Mouse (Mus musculus) liver, embryonic 11.5 days (tissue): ENCODE data around the gene Olfr902. TPM values are rescaled to one million over a fixed set of nuclear protein-coding genes. Genes with fewer than 3 reads are reported as not detected.

Source experiments
- ATAC-seq: fragments of 200-750 bp; cut with Nextera tagmentation; replicated peaks from 2 replicates; pipeline ENCODE4 v1.8.0; 2017; ENCODE audit warnings: moderate number of reproducible peaks, mild to moderate bottlenecking, moderate TSS enrichment, moderate library complexity; ENCODE audit not compliant: low FRiP score
- DNase-seq: peaks from one replicate; pipeline ENCODE4 v3.0.0-alpha.2; 2017; ENCODE audit warnings: low spot score
- H3K27ac ChIP-seq: fragments of 300-500 bp; sonication (generic); 2 replicates; pipeline ENCODE4 v1.5.1; 2014; ENCODE audit warnings: mild to moderate bottlenecking, low read depth, low read length, control low read depth
- H3K27me3 ChIP-seq: fragments of 300-500 bp; sonication (generic); replicated peaks from 2 replicates; pipeline ENCODE4 v1.6.1; 2014; ENCODE audit warnings: low read length, mixed read lengths; ENCODE audit not compliant: control insufficient read depth, insufficient read depth
- H3K36me3 ChIP-seq: fragments of 300-500 bp; sonication (generic); 2 replicates; pipeline ENCODE4 v1.6.1; 2014; ENCODE audit warnings: mild to moderate bottlenecking, low read length, moderate library complexity, mixed read lengths; ENCODE audit not compliant: control insufficient read depth, insufficient read depth
- H3K4me1 ChIP-seq: fragments of 300-500 bp; sonication (generic); replicated peaks from 2 replicates; pipeline ENCODE4 v1.6.1; 2014; ENCODE audit warnings: low read length, mixed read lengths; ENCODE audit not compliant: control insufficient read depth, insufficient read depth
- H3K4me2 ChIP-seq: fragments of 300-500 bp; sonication (generic); 2 replicates; pipeline ENCODE4 v1.6.1; 2014; ENCODE audit warnings: mild to moderate bottlenecking, control low read depth, moderate library complexity
- H3K4me3 ChIP-seq: fragments of 300-500 bp; sonication (generic); 2 replicates; pipeline ENCODE4 v1.5.1; 2014; ENCODE audit warnings: low read depth, low read length, control low read depth
- H3K9ac ChIP-seq: fragments of 300-500 bp; sonication (generic); 2 replicates; pipeline ENCODE4 v1.6.1; 2014; ENCODE audit warnings: low read depth, low read length, control low read depth
- H3K9me3 ChIP-seq: fragments of 300-500 bp; sonication (generic); 2 replicates; pipeline ENCODE4 v1.6.1; 2016; ENCODE audit warnings: low read length, inconsistent platforms, mixed read lengths; ENCODE audit not compliant: control insufficient read depth
- WGBS: fragments of 180-500 bp; shearing (Covaris S2); extraction: QIAGEN DNeasy Blood & Tissue Kit; methylation state at CpG from one replicate; pipeline ENCODE4 v1.1.7; 2014; 5-methylcytosine and 5-hydroxymethylcytosine counted together
- polyA plus RNA-seq: library from polyadenylated mRNA; unstranded; fragments of >200 nt; fragmentation: Nextera tagmentation; extraction: Ambion mirVana; gene quantifications from 2 replicates; pipeline ENCODE4 v1.2.1, GENCODE M21; 2014

The Olfr902 gene
- polyA plus RNA-seq, 1 experiment from 2014 or later, result not detected

DNA sequence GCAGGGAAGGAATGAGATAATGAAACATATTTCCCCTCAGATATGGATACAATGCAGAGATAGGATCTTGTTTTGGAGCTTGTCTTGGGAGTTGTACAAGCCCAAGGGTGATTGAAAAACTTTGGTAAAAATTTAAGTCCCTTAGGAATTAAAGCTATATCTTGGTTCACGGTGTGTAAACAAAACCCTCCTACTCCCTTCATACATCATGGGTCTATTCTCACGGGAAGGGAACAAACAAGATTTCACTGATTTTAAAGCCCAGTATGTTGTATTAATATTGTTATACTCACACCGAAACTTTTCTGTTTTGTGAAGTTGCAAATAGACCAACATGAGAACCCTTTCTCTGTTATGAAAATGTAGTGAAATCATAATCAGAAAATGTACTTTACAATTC is 39.3 kb downstream of the Olfr902 start, which contains the start of gene Olfr906:
Gene Olfr906 (plus strand): TSS at position 301 of the 400 bp plus-strand sequence.
- no peaks in the 10 kb centered on the region for H3K36me3 ChIP-seq
- no peaks in the 10 kb centered on the region for H3K4me1 ChIP-seq
- no peak within 1 kb of the TSS for H3K27ac ChIP-seq
- DNase-seq, result no peak
- ATAC-seq, result no peak
- H3K27me3 ChIP-seq, result no peaks in the 10 kb centered on the region
- H3K4me3 ChIP-seq, result no peak within 1 kb of the TSS
- no peak within 1 kb of the TSS for H3K4me2 ChIP-seq
- whole genome bisulfite sequencing, result 78% methylated on average over 3 of the region's 3 CpGs
- H3K9ac ChIP-seq, result no peak within 1 kb of the TSS
- H3K9me3 ChIP-seq, result no peaks in the 10 kb centered on the region

DNA sequence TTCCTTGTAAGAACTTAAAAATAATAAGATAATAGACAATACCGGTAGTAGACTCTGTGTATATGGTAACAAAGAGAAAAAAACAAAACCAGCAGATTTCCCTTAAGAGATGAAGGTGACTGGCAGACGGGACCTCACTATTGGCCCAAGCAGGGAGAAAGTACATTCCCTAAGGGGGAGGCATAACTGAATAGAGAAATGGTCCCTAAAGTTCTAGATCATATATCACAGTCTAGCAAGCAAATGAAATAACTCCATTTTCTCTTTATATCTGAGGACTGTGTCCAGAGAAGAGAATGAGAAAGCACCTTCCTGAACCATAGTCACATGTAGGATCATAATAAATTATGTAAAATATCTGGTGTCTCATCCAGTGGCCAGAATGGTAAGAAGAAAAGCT is 48.0 kb downstream of the Olfr902 start, which contains the start of gene Olfr907:
Gene Olfr907 (plus strand): TSS at position 301 of the 400 bp plus-strand sequence.
- Histone ChIP-seq H3K36me3 (no peaks in the 10 kb centered on the region), H3K9ac (no peak within 1 kb of the TSS), H3K4me1 (no peaks in the 10 kb centered on the region), H3K27me3 (no peaks in the 10 kb centered on the region), H3K4me3 (no peak within 1 kb of the TSS), H3K27ac (no peak within 1 kb of the TSS), H3K9me3 (no peaks in the 10 kb centered on the region), H3K4me2 (no peak within 1 kb of the TSS)
- no peak for DNase-seq
- 75% methylated on average over 2 of the region's 2 CpGs for WGBS
- no peak for ATAC-seq

Other genes with a start within 250 kb of the Olfr902 start
- gene Olfr893, start 239.3 kb upstream of the Olfr902 start, polyA plus RNA-seq, result not detected in 2 replicates
- not detected in 2 replicates for gene Olfr894, start 229.6 kb upstream of the Olfr902 start, polyA plus RNA-seq
- gene Olfr143, start 194.9 kb upstream of the Olfr902 start, polyA plus RNA-seq, result not detected in 2 replicates
- not detected in 2 replicates for gene Olfr895, start 179.8 kb upstream of the Olfr902 start, polyA plus RNA-seq
- not detected in 2 replicates for gene Olfr896-ps1, start 156.5 kb upstream of the Olfr902 start, polyA plus RNA-seq
- gene Olfr25, start 118.6 kb upstream of the Olfr902 start, polyA plus RNA-seq, result not detected in 2 replicates
- not detected in 2 replicates for gene Olfr898, start 99.2 kb upstream of the Olfr902 start, polyA plus RNA-seq
- gene Olfr250, start 80.8 kb upstream of the Olfr902 start, polyA plus RNA-seq, result not detected in 2 replicates
- not detected in 2 replicates for gene Olfr251, start 70.6 kb upstream of the Olfr902 start, polyA plus RNA-seq
- not detected in 2 replicates for gene Olfr147, start 46.0 kb upstream of the Olfr902 start, polyA plus RNA-seq
- gene Olfr901, start 18.2 kb upstream of the Olfr902 start, polyA plus RNA-seq, result not detected in 2 replicates
- gene Olfr904, start 15.5 kb downstream of the Olfr902 start, polyA plus RNA-seq, result not detected in 2 replicates
- gene Olfr905, start 23.5 kb downstream of the Olfr902 start, polyA plus RNA-seq, result not detected in 2 replicates
- not detected in 2 replicates for gene Olfr906, start 39.4 kb downstream of the Olfr902 start, polyA plus RNA-seq
- not detected in 2 replicates for gene Olfr907, start 48.1 kb downstream of the Olfr902 start, polyA plus RNA-seq
- not detected in 2 replicates for gene Olfr911-ps1, start 73.9 kb downstream of the Olfr902 start, polyA plus RNA-seq
- not detected in 2 replicates for gene Olfr910, start 90.2 kb downstream of the Olfr902 start, polyA plus RNA-seq
- not detected in 2 replicates for gene Olfr912, start 132.5 kb downstream of the Olfr902 start, polyA plus RNA-seq
- not detected in 2 replicates for gene Olfr913, start 145.1 kb downstream of the Olfr902 start, polyA plus RNA-seq
- gene Olfr914, start 157.4 kb downstream of the Olfr902 start, polyA plus RNA-seq, result not detected in 2 replicates
- gene Olfr916, start 212.2 kb downstream of the Olfr902 start, polyA plus RNA-seq, result not detected in 2 replicates
- gene Olfr917, start 218.2 kb downstream of the Olfr902 start, polyA plus RNA-seq, result not detected in 2 replicates
- not detected in 2 replicates for gene Olfr918, start 226.9 kb downstream of the Olfr902 start, polyA plus RNA-seq